Mouse (Mus musculus): Measurements from ENCODE around the gene Tapbpl.

Gene Tapbpl

GRCm38 (mm10) chr6:125225518-125226115 is 6.0 kb downstream of the Tapbpl start:
- no peak for TF ChIP-seq GATA4 (IDR thresholded peaks at IDR 0.05; ENCODE audit: insufficient replicate concordance, low read length)

DNA sequence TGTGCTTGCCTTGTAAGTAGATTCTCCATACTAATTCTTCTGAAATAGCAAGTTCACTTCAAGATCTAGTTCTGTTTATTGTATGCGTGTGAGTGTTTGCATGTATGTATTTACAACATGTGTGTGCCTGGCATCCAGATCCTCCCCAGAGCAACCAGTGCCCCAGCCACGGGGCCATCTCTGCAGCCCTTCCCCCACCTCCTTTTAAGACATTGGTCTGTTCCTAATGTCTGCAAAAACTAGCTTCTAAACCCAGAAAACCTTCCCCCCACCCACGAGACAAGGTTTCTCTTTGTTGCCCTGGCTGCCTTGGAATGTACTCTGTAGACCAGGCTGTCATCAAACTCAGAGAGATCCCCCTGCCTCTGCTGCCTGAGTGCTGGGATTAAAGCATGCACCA is 9.1 kb downstream of the Tapbpl start:
- no peak for TF ChIP-seq GATA4 (IDR thresholded peaks at IDR 0.05; ENCODE audit: insufficient replicate concordance, low read length)

GRCm38 (mm10) chr6:125222146-125222545 is 9.5 kb downstream of the Tapbpl start:
- TF ChIP-seq GATA4 (IDR thresholded peaks at IDR 0.05; ENCODE audit: insufficient replicate concordance, low read length): no peak

DNA sequence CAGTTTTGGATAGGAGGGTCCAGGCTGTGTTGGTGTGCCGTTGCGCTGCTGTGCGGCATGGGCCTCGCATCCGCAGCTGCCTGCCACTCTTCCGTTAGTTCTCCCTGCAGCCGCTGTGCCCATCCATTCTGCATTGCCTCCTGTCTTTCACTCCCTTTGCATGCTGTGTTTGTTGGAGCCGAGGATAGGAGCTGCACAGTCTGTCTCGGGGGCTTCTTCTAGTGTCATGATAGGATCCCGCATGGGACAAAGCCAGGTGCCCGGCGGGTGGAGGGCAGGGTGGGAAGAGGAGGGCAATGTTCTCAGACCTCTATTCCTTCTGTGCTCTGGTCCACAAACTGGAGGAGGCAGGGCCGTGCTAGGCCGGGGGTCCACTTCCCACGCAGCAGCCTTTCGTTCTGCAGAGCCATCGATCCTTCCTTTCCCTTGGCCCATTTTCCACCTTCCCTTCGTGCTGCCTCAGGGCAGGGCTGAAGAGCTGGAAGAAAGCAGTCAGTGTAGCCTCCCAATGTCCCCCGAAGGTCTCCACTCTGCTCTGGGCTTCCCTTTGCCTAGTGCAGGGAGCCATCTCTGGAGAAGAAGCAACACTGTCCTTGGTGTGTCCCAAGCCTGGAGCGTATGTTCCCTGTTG is 10.4 kb downstream of the Tapbpl start:
- TF ChIP-seq GATA4 (IDR thresholded peaks at IDR 0.05; ENCODE audit: insufficient replicate concordance, low read length): no peak

DNA sequence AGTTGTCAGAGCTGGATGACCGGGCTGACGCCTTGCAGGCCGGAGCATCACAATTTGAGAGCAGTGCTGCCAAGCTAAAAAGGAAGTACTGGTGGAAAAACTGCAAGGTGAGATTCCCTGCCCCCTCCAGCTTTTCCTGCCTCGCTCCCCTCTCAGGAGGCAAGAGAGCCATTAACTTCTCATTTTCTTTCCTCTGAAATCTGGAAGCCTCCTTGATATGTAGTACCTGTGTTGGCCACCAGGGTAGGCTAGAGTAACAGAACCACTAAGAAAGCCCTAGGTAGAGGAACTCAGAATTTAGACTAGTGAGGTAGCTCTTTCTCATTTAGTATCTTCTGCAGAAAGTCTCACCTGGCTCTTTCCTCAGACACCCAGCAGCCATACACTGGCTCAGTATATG is 12.7 kb downstream of the Tapbpl start:
- TF ChIP-seq GATA4 (IDR thresholded peaks at IDR 0.05; ENCODE audit: insufficient replicate concordance, low read length): no peak

DNA sequence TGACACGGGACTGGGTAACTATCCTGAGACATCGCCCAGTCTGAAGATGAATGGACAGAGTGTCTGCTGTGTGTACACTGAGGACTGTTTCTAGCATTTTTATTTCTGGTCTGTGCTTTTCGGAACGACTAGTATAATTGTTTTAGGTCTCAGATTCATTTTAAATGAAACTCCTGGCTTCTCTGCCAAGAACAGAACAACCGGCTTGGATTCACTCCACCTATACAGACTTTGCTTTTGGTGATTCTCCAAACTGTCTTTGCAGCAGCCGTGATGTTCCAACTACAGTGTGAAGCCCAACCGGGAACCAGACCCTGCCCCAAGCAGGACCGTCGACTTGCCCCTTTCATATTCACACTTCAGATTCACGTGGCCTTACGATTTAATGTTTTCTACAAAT is 13.8 kb downstream of the Tapbpl start:
- TF ChIP-seq GATA4 (IDR thresholded peaks at IDR 0.05; ENCODE audit: insufficient replicate concordance, low read length): no peak

- no peak for TF ChIP-seq GATA4 (IDR thresholded peaks at IDR 0.05; ENCODE audit: insufficient replicate concordance, low read length)
These were observed 14.8 kb downstream of the Tapbpl start for GRCm38 (mm10) chr6:125216898-125217297.

DNA sequence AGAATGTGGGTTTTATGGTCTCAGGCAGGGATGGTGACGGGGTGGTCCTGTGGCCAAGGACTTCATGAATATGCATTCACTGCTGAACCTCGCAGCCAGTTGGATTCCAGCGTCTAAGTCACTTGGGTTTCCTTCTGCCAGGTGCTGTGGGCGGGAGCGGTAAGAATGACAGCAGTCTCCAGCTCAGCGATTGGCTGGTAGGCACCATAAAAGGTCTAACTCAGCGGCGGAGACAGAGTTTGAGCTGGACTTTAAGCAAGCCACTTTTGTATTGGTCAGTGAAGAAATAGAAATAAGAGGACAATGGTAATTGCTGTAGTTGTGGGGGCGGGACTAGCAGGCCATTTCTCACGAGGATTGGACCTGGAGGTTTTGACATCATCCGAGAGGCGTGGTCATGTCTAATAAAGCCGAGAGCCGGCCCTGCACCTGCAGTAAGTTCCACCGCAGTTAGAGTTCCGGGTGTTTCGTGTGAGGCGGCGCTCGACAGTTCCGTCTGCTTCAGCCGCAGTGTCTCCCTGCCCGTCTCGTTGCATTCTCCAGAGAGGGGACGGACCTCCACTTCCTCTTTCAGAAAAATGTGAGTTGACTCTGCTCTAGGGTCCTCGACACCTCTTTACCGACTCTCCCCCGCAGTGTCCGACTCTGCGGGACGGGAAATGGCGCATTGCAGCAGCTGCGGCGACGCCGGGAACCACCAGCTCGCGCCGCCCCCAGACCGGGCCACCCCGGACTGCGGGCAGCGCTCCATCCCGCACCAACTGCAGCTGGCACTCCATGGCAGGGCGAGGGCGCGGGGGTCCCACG is 16.3 kb downstream of the Tapbpl start, which contains the start of gene Vamp1:
Vamp1 (plus strand) TSS at position 404 of the 807 bp plus-strand sequence.
- no peak for TF ChIP-seq GATA4 (IDR thresholded peaks at IDR 0.05; ENCODE audit: insufficient replicate concordance, low read length)

GRCm38 (mm10) chr6:125213715-125214114 is 17.9 kb downstream of the Tapbpl start:
- TF ChIP-seq GATA4 (IDR thresholded peaks at IDR 0.05; ENCODE audit: insufficient replicate concordance, low read length): no peak

DNA sequence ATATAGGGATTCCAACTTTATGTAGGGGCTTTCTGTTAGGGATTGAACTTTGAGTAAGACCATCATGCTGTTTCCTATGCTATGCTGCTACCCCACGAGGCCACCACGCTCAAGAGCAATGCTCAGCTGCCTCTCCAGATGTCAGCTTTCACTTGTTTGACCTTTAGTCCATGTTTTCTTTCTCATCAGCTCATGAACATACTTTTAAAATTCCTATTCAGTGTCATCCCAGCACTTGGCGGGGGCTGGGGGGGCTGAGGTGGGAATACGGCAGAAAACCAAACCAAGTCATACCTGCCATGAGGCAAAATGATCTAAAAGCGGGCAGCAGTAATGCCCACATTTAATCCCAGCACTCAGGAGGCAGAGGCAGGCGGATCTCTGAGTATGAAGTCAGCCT is 18.5 kb downstream of the Tapbpl start:
- no peak for TF ChIP-seq GATA4 (IDR thresholded peaks at IDR 0.05; ENCODE audit: insufficient replicate concordance, low read length)

GRCm38 (mm10) chr6:125212621-125213020 is 19.0 kb downstream of the Tapbpl start:
- TF ChIP-seq GATA4 (IDR thresholded peaks at IDR 0.05; ENCODE audit: insufficient replicate concordance, low read length): no peak

- TF ChIP-seq GATA4 (IDR thresholded peaks at IDR 0.05; ENCODE audit: insufficient replicate concordance, low read length): no peak
These were observed 21.2 kb downstream of the Tapbpl start for GRCm38 (mm10) chr6:125210436-125210835.

- TF ChIP-seq GATA4 (IDR thresholded peaks at IDR 0.05; ENCODE audit: insufficient replicate concordance, low read length): no peak
These were observed 34.5 kb downstream of the Tapbpl start for GRCm38 (mm10) chr6:125197166-125197565.

DNA sequence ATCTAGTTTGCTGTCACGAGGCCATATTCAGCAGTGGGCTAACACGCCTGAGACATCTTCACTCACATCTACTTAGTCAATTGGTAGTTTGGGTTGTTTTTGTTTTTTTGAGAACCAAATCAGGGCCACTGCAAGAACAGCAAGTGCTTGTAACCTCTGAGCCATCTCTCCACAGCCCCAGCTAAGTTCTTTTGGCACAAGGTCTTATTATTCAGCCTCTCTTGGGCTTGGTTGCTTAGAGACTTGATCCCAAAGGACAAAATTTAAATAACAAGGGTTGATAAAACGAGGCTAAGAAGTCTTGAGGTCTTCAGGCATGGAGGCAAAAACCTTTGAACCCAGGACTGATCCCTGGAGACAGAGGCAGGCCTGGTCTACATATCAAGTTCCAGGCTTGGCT is 35.4 kb downstream of the Tapbpl start:
- no peak for TF ChIP-seq GATA4 (IDR thresholded peaks at IDR 0.05; ENCODE audit: insufficient replicate concordance, low read length)

DNA sequence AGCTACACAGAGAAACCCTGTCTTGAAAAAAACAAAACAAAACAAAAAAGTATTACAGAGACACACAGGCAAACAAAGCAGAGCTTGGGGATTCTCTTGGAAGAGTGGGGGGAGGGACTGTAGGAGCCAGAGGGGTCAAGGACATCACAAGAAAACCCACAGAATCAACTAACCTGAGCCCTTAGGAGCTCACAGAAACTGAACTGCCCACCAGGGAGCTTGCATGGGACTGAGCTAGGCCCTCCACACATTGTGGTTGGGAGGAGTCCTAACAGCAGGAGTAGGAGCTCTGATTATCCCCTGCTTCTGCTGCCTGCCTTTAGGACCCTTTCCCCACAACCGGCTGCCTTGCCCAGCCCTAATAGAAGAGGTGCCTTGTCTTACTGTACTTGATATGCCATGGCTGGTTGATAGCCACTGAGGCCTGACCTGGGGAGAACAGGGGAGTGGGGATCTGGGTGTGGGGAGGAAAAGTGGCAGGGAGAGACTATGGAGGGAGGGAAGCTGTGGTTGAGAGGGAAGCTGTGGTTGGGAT is 36.1 kb downstream of the Tapbpl start:
- no peak for TF ChIP-seq GATA4 (IDR thresholded peaks at IDR 0.05; ENCODE audit: insufficient replicate concordance, low read length)

GRCm38 (mm10) chr6:125193390-125193789 is 38.3 kb downstream of the Tapbpl start:
- no peak for TF ChIP-seq GATA4 (IDR thresholded peaks at IDR 0.05; ENCODE audit: insufficient replicate concordance, low read length)
